Mouse (Mus musculus) liver, postnatal 0 days (tissue): Measurements from ENCODE around the gene Pin1rt1.

ENCODE experiments used
- CTCF ChIP-seq: sonication (generic); IDR thresholded peaks from 2 replicates; pipeline ENCODE4 v1.5.1; 2016; ENCODE audit warnings: antibody characterized with exemption, low read depth
- EP300 ChIP-seq: IDR thresholded peaks from 2 replicates; pipeline ENCODE4 v1.6.1; 2016; ENCODE audit warnings: antibody characterized with exemption, low read depth, mild to moderate bottlenecking

DNA sequence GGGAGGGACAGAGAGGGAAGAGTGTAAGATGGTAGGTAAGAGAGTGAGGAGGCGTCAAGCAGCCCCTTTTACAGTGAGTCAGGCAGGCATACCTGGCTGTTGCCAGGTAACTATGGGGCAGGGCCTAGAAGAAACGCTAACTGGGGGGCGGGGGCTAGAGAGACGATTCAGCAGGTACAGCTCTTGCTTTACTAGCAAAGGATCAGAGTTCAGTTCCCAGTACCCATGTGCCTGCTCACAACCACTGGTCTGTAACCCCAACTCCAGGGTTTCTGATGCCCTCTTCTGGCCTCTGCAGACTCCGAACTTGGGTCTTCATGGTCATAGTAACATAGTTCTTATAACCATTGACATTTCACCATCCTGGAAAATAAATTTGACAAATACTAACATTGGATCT lies 27.8 kb upstream of the Pin1rt1 start:
- no peak for TF ChIP-seq CTCF
- TF ChIP-seq EP300, result no peak
